Mouse (Mus musculus): ENCODE measurements around the gene Pon3.

- TF ChIP-seq CTCF (IDR thresholded peaks at IDR 0.05; ENCODE audit: borderline replicate concordance, extremely low read depth, insufficient read depth, insufficient read length): no peak
- TF ChIP-seq POLR2A (IDR thresholded peaks at IDR 0.05; ENCODE audit: borderline replicate concordance, extremely low read depth, insufficient read depth, insufficient read length, poor library complexity, severe bottlenecking): no peak
Observed at GRCm38 (mm10) chr6:5264793-5265192, 8.7 kb upstream of the Pon3 start.
